Mouse (Mus musculus): ENCODE data around the gene Ppp4r1.

- TF ChIP-seq CTCF (IDR thresholded peaks at IDR 0.05; ENCODE audit: low read depth), result no peak
- TF ChIP-seq EP300 (optimal IDR thresholded peaks at IDR 0.05), result no peak
These were observed 83.8 kb downstream of the Ppp4r1 start for GRCm38 (mm10) chr17:65866201-65866600.

Measured in stomach, postnatal 0 days (tissue).